Mouse (Mus musculus): ENCODE results near the gene Ccdc24. TPM values are rescaled to one million over a fixed set of nuclear protein-coding genes. Genes with fewer than 3 reads are reported as not detected.

The Ccdc24 gene
- total RNA-seq, 1 experiment from 2014 or later = 0.78 TPM

GRCm38 (mm10) chr4:117890750-117891149 lies 18.4 kb upstream of the Ccdc24 start:
- no peak for DNase-seq

GRCm38 (mm10) chr4:117890031-117890430 lies 17.7 kb upstream of the Ccdc24 start:
- no peak for DNase-seq

- DNase-seq = no peak
Measured at GRCm38 (mm10) chr4:117889471-117889870, 17.1 kb upstream of the Ccdc24 start.

- DNase-seq = no peak
Measured at GRCm38 (mm10) chr4:117887920-117888319, 15.6 kb upstream of the Ccdc24 start.

- DNase-seq = peak; percentile 97
Measured at GRCm38 (mm10) chr4:117887133-117887532, 14.8 kb upstream of the Ccdc24 start, which contains the start of gene Atp6v0b. Gene Atp6v0b (minus strand): TSS chr4:117887333.

GRCm38 (mm10) chr4:117886644-117887043 lies 14.3 kb upstream of the Ccdc24 start:
- peak; percentile 36 for DNase-seq

- no peak for DNase-seq
Measured at GRCm38 (mm10) chr4:117885994-117886393, 13.6 kb upstream of the Ccdc24 start.

GRCm38 (mm10) chr4:117885093-117885492 lies 12.7 kb upstream of the Ccdc24 start:
- no peak for DNase-seq

GRCm38 (mm10) chr4:117884146-117884545 lies 11.8 kb upstream of the Ccdc24 start:
- DNase-seq = no peak

- DNase-seq = peak; percentile 82
Measured at GRCm38 (mm10) chr4:117882701-117883691, 10.6 kb upstream of the Ccdc24 start, which contains the start of gene B4galt2. Gene B4galt2 (minus strand): TSS chr4:117883487.

- no peak for DNase-seq
Measured at GRCm38 (mm10) chr4:117878703-117879102, 6.3 kb upstream of the Ccdc24 start.

- DNase-seq = no peak
Measured at GRCm38 (mm10) chr4:117878301-117878700, 5.9 kb upstream of the Ccdc24 start.

GRCm38 (mm10) chr4:117873615-117874014 lies 1.3 kb upstream of the Ccdc24 start:
- peak; percentile 38 for DNase-seq

GRCm38 (mm10) chr4:117871787-117872186 lies 570 bp downstream of the Ccdc24 start:
- DNase-seq = no peak

- no peak for DNase-seq
Measured at GRCm38 (mm10) chr4:117870437-117870836, 1.9 kb downstream of the Ccdc24 start.

GRCm38 (mm10) chr4:117869317-117869716 lies 3.0 kb downstream of the Ccdc24 start:
- DNase-seq = no peak

- peak; percentile 77 for DNase-seq
Measured at GRCm38 (mm10) chr4:117867823-117868222, 4.5 kb downstream of the Ccdc24 start.

- DNase-seq = no peak
Measured at GRCm38 (mm10) chr4:117867000-117867399, 5.4 kb downstream of the Ccdc24 start.

- peak; percentile 94 for DNase-seq
Measured at GRCm38 (mm10) chr4:117866083-117866482, 6.3 kb downstream of the Ccdc24 start.

- peak; percentile 68 for DNase-seq
Measured at GRCm38 (mm10) chr4:117862823-117863222, 9.5 kb downstream of the Ccdc24 start.

GRCm38 (mm10) chr4:117860570-117860969 lies 11.8 kb downstream of the Ccdc24 start:
- DNase-seq = no peak

- DNase-seq = peak; percentile 83
Measured at GRCm38 (mm10) chr4:117858794-117859193, 13.6 kb downstream of the Ccdc24 start.

GRCm38 (mm10) chr4:117855146-117855545 lies 17.2 kb downstream of the Ccdc24 start:
- peak; percentile 54 for DNase-seq

Data from adrenal gland, postnatal 14 days (tissue).